2 mouse cellular contexts compared by ENCODE assay signal in genomic region chr3:95861216-95861615, GRCm38 (mm10).
TF ChIP-seq lines count a peak whose summit lies in the region.

No protein-coding gene starts in this region.

TF ChIP-seq in MEL, 35 proteins besides CTCF, POLR2A, EP300 and RAD21:
- TF ChIP-seq GABPA (IDR thresholded peaks at IDR 0.05; ENCODE audit: low read depth, low read length) (no peak), ZNF384 (IDR thresholded peaks at IDR 0.05; ENCODE audit: low read depth, low read length) (no peak), NELFE (IDR thresholded peaks at IDR 0.05; ENCODE audit: low read depth, low read length) (no peak), UBTF (IDR thresholded peaks at IDR 0.05; ENCODE audit: borderline replicate concordance, insufficient read depth, low read depth, low read length) (no peak), MAZ (IDR thresholded peaks at IDR 0.05; ENCODE audit: low read depth, low read length) (no peak), JUND (IDR thresholded peaks at IDR 0.05; ENCODE audit: low read depth, low read length) (no peak), ETS1 (IDR thresholded peaks at IDR 0.05; ENCODE audit: low read depth, low read length) (no peak), MEF2A (IDR thresholded peaks at IDR 0.05; ENCODE audit: extremely low read depth, insufficient replicate concordance, low read depth, low read length, poor library complexity, severe bottlenecking) (no peak), USF2 (IDR thresholded peaks at IDR 0.05; ENCODE audit: borderline replicate concordance in 1 of 2, insufficient read depth in 1 of 2, low read depth in 1 of 2, low read length in 2 of 2) (no peak), SMC3 (IDR thresholded peaks at IDR 0.05; ENCODE audit: low read depth, low read length) (no peak)

TF ChIP-seq in myocyte, 11 proteins besides CTCF, POLR2A, EP300 and RAD21:
- TF ChIP-seq E2F4 (IDR thresholded peaks at IDR 0.05; ENCODE audit: insufficient read depth) (no peak), USF1 (IDR thresholded peaks at IDR 0.05; ENCODE audit: low read depth) (peak; percentile 10)
